Mouse (Mus musculus): Measurements from ENCODE around the gene Gm8300. TPM values are rescaled to one million over a fixed set of nuclear protein-coding genes. Genes with fewer than 3 reads are reported as not detected.

Gm8300 gene
- polyA plus RNA-seq, 1 experiment from 2014 or later: not detected

Other genes starting within 250 kb of the Gm8300 start
- 61.5 and 64.2 TPM in 2 replicates for gene Vipas39, start 248.1 kb upstream of the Gm8300 start, polyA plus RNA-seq (2015; fragmentation: Nextera tagmentation; extraction: Ambion mirVana)
- 217 and 222 TPM in 2 replicates for gene Ahsa1, start 247.8 kb upstream of the Gm8300 start, polyA plus RNA-seq (2015; fragmentation: Nextera tagmentation; extraction: Ambion mirVana)
- gene Ism2, start 214.6 kb upstream of the Gm8300 start, polyA plus RNA-seq (2015; fragmentation: Nextera tagmentation; extraction: Ambion mirVana): 1.4 and 1.8 TPM in 2 replicates
- 59.4 and 68.5 TPM in 2 replicates for gene Sptlc2, start 126.0 kb upstream of the Gm8300 start, polyA plus RNA-seq (2015; fragmentation: Nextera tagmentation; extraction: Ambion mirVana)
- 222 and 229 TPM in 2 replicates for gene Slirp, start 70.4 kb upstream of the Gm8300 start, polyA plus RNA-seq (2015; fragmentation: Nextera tagmentation; extraction: Ambion mirVana)
- 39.0 and 47.3 TPM in 2 replicates for gene Alkbh1, start 70.3 kb upstream of the Gm8300 start, polyA plus RNA-seq (2015; fragmentation: Nextera tagmentation; extraction: Ambion mirVana)
- gene Snw1, start 42.0 kb upstream of the Gm8300 start, polyA plus RNA-seq (2015; fragmentation: Nextera tagmentation; extraction: Ambion mirVana): 103 and 106 TPM in 2 replicates
- not detected in 2 replicates for gene Gm5788, start 19.6 kb upstream of the Gm8300 start, polyA plus RNA-seq (2015; fragmentation: Nextera tagmentation; extraction: Ambion mirVana)
- not detected in 2 replicates for gene Oog1, start 88.4 kb downstream of the Gm8300 start, polyA plus RNA-seq (2015; fragmentation: Nextera tagmentation; extraction: Ambion mirVana)
- gene Gm4027, start 104.6 kb downstream of the Gm8300 start, polyA plus RNA-seq (2015; fragmentation: Nextera tagmentation; extraction: Ambion mirVana): not detected in 2 replicates
- not detected in 2 replicates for gene Gm16381, start 130.3 kb downstream of the Gm8300 start, polyA plus RNA-seq (2015; fragmentation: Nextera tagmentation; extraction: Ambion mirVana)

All from midbrain, embryonic 15.5 days (tissue).